ENCODE assay signal across 20 mouse cellular contexts in genomic region chr16:23299904-23300740, GRCm38 (mm10).
DNase-seq lines count a peak whose midpoint lies in the region; ATAC-seq lines count a peak whose summit lies in the region.
"Had no signal": no experiment of that assay in that cellular context is flagged by ENCODE, and none has a peak within 500 bp of the region (broad histone marks: within the 10 kb centered on the region; RNA-seq: fewer than 3 reads in every experiment).

No protein-coding gene starts in this region.

- H3K27ac ChIP-seq in lung, embryonic 16.5 days (ENCODE audit: low read length) = peak overlapping the region; percentile 41
- H3K27ac ChIP-seq: embryonic facial prominence, embryonic 10.5 days; forebrain, embryonic 13.5 days; gastrocnemius, adult 2 months; heart, embryonic 15.5 days; hindbrain, embryonic 10.5 days; hindbrain, embryonic 14.5 days had no signal

- H3K36me3 ChIP-seq in lung, embryonic 16.5 days (ENCODE audit: control insufficient read depth, insufficient read depth, low read length) = no peaks in the 10 kb centered on the region
- H3K36me3 ChIP-seq: G1E; heart, embryonic 15.5 days had no signal

- no peaks in the 10 kb centered on the region for H3K27me3 ChIP-seq in lung, embryonic 16.5 days (ENCODE audit: control insufficient read depth, insufficient read depth, low read depth, low read length)
- H3K27me3 ChIP-seq: forebrain, embryonic 13.5 days had no signal

- intact Hi-C loops in heart, postnatal 10 days (cut with DNase I) = no loop called here

- H3K9me3 ChIP-seq in lung, embryonic 16.5 days (ENCODE audit: control insufficient read depth, low read length) = no peaks in the 10 kb centered on the region
- H3K9me3 ChIP-seq: embryonic facial prominence, embryonic 10.5 days; forebrain, embryonic 13.5 days; heart, embryonic 15.5 days; hindbrain, embryonic 10.5 days had no signal

- no peak overlapping the region for H3K9ac ChIP-seq in lung, embryonic 16.5 days (ENCODE audit: low read length)
- H3K9ac ChIP-seq: forebrain, embryonic 13.5 days; forebrain, postnatal 0 days; heart, embryonic 15.5 days; hindbrain, embryonic 14.5 days had no signal

- H3K4me1 ChIP-seq in lung, embryonic 16.5 days (replicated peaks; ENCODE audit: control insufficient read depth, insufficient read depth, low read length) = peaks cover 22% of the 10 kb centered on the region
- H3K4me1 ChIP-seq: forebrain, embryonic 13.5 days had no signal

- no peak overlapping the region for H3K4me2 ChIP-seq in lung, embryonic 16.5 days (ENCODE audit: low read depth, low read length)
- H3K4me2 ChIP-seq: forebrain, embryonic 13.5 days; heart, embryonic 15.5 days; hindbrain, embryonic 14.5 days had no signal

- WGBS in lung, embryonic 16.5 days = 56% methylated on average over 7 of the region's 7 CpGs

- peak; percentile 34 for DNase-seq in heart, adult 11 months
- DNase-seq in heart, postnatal 10 days = no peak
- DNase-seq in lung, postnatal 10 days = no peak
- no peak for DNase-seq in kidney, postnatal 25 days
- DNase-seq: adrenal gland, adult 8-10 months; adrenal gland, postnatal 36 days; cerebellum, adult 2 months; cerebellum, postnatal 10 days; forebrain, postnatal 0 days; gastrocnemius, adult 2 months; gastrocnemius, postnatal 25 days had no signal

- no peak overlapping the region for H3K4me3 ChIP-seq in lung, embryonic 16.5 days (ENCODE audit: low read length)
- H3K4me3 ChIP-seq: embryonic facial prominence, embryonic 10.5 days; forebrain, embryonic 13.5 days; gastrocnemius, adult 2 months; heart, embryonic 15.5 days; hindbrain, embryonic 10.5 days had no signal

- no peak for ATAC-seq in lung, embryonic 16.5 days (ENCODE audit: low read depth)
- peak; percentile 19 for ATAC-seq in CD4-positive, CD25-positive, alpha-beta regulatory T cell, adult 4 months
- no peak for ATAC-seq in megakaryocyte, adult 5-6 weeks (ENCODE audit: poor library complexity, severe bottlenecking)
- ATAC-seq: forebrain, embryonic 13.5 days; forebrain, postnatal 0 days had no signal
